Mouse (Mus musculus) heart, adult 18-20 months (tissue): ENCODE measurements around the gene Gm7879. TPM values are rescaled to one million over a fixed set of nuclear protein-coding genes. Genes with fewer than 3 reads are reported as not detected.
A peak's percentile ranks its signal among the peaks of the same experiment; 100 is the strongest.

Source experiments
- DNase-seq, 2 experiments: peaks; one replicate each; pipeline ENCODE4 v3.0.0; 2021 to 2022; ENCODE audit warnings: mixed read lengths in 1 of 2
- total RNA-seq, 2 experiments: library from RNA; stranded (reverse); gene quantifications; 2 replicates each; pipeline ENCODE4 v1.2.3; 2021

The Gm7879 gene
- total RNA-seq, 2 experiments from 2014 or later, result 4.6 to 7.9 TPM

GRCm38 (mm10) chr5:43948111-43948743 is 35.3 kb downstream of the Gm7879 start:
- DNase-seq, result peak; percentile 30 to 44

- peak; percentile 41 to 46 for DNase-seq
Observed at GRCm38 (mm10) chr5:43948748-43949275, 35.9 kb downstream of the Gm7879 start.

GRCm38 (mm10) chr5:43953241-43953640 is 40.3 kb downstream of the Gm7879 start:
- DNase-seq, result no peak

GRCm38 (mm10) chr5:43959884-43960440 is 47.0 kb downstream of the Gm7879 start:
- no peak for DNase-seq

- no peak for DNase-seq
Observed at GRCm38 (mm10) chr5:43961056-43961455, 48.1 kb downstream of the Gm7879 start.

Other genes with a start within 250 kb of the Gm7879 start
- 1 to 10 TPM; 1.9 to 4.2 TPM for gene Bst1, start 94.3 kb upstream of the Gm7879 start, total RNA-seq
- gene Fbxl5, start 91.5 kb upstream of the Gm7879 start, total RNA-seq, result 10 to 100 TPM; 39.0 to 42.3 TPM
- gene Cd38, start 44.6 kb upstream of the Gm7879 start, total RNA-seq, result 1 to 10 TPM; 5.8 to 6.3 TPM
- under 1 TPM in 1 of 2 experiments, not detected in 1; 0.39 TPM for gene Fgfbp1, start 68.6 kb downstream of the Gm7879 start, total RNA-seq
- gene Prom1, start 188.9 kb downstream of the Gm7879 start, total RNA-seq, result 10 to 100 TPM in 1 of 2 experiments, 1 to 10 TPM in 1; 8.7 to 11.5 TPM